Mouse (Mus musculus) cerebellum, postnatal 36 days (tissue): ENCODE data around the gene Cylc1.

Experiments
- DNase-seq, 2 experiments: peaks; one replicate each; pipeline ENCODE4 v3.0.0; 2021 to 2022; ENCODE audit warnings: mixed read lengths in 2 of 2

Cylc1 gene

DNA sequence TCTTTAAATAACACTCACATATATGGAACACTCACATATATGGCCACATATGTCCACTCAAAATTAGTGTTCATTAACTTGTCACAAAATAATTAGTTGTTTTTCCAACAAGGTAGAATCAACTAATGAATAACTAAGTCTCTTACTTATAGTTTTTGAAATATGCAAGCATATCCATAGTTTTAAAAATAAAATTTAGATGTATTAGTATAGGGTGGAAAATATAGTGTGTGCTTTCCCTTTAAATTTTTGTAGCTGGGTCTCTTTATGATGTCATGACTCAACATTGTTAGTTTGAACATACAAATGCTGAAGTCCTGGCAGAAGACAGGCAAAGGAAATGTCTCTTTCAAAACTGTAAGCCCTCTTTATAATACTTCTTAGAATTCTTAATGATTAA lies at the start of gene Cylc1:
Gene Cylc1 (plus strand): TSS at position 301 of the 400 bp plus-strand sequence.
- no peak for DNase-seq

- no peak for DNase-seq
Measured at GRCm38 (mm10) chrX:111078680-111079079, 31.5 kb upstream of the Cylc1 start.

DNA sequence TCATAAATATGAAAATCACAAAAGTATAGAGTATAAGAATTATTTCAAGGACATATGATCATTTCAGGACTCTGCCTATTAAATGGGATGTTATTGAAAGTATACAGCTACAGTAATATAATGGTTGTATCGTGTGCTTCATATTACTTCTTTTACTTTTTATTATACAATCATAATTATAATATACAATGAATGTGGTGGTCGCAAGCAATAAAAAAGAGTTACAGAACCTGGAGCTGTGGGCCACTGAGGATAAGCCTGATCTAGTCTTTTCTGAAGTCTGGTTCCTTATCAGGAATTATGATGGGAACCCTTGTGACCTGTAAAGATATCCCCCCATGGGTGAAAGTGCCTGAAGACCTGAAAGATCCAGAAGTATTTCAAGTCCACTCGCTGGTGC lies 57.8 kb downstream of the Cylc1 start, which contains the start of gene Gm10112:
Gene Gm10112 (plus strand): TSS at position 301 of the 400 bp plus-strand sequence.
- DNase-seq: no peak
